Mouse (Mus musculus) mature B cell (primary cell): ENCODE measurements around the gene Wdr83.

Source experiments
- in situ Hi-C: fragments of 300-500 bp; cut with MboI; formaldehyde crosslinking; loops from 2 replicates; pipeline ENCODE4 v1.14.3; 2019

The Wdr83 gene

GRCm38 (mm10) chr8:85036381-85036717, 44.8 kb downstream of the Wdr83 start:
- in situ Hi-C loops = no loop called here

DNA sequence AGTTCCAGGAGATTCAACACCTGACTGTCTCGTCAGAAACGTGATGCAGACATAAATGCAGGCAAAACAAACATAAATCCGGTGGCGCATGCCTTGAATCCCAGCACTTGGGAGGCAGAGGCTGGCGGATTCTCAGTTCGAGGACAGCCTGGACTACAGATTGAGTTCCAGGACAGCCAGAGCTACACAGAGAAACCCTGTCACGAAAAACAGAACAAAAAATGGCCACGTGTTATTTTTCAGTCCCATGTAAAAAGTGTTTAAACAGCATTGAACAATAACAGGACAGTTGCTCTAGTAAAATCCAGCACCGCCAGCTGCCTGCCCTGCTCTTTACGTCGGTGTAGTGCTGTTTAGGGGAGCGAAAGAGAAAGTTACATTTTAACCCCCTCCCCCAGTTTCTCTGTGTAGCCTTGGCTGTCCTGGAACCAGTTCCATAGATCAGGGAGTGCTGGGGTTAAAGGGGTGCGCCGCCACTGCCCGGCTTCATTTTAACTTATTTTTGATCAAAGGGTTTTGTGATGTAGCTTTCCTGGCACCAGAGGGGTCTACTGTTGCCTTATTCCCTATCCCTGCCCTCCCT, 45.3 kb downstream of the Wdr83 start:
- in situ Hi-C loops = no loop called here

DNA sequence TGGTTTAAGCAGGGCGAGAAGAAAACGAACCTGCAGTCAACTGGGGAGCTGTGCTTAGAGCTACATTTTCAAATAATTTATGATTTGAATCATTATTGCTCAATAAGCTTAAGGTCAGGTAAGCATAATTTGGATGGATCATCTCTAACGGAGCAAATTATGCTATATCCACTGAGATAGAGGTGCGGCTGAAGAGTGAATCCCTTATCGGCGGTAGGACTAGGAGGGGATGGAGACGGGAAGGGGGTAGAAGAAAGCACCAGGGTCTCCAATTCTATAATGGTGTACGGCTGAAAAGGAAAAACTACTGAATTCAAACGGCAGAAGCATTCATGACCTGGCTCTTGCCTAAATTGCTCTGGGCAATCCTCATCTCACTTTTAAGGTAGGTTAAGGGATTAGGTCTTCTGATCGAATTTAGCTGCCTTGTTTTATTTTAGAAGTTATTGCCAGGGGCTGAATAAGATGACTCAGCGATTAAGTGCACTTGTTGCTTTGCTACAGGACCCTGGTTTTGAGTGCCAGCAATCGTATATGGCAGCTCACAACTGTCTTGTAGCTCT, 45.9 kb downstream of the Wdr83 start:
- in situ Hi-C loops = no loop called here

DNA sequence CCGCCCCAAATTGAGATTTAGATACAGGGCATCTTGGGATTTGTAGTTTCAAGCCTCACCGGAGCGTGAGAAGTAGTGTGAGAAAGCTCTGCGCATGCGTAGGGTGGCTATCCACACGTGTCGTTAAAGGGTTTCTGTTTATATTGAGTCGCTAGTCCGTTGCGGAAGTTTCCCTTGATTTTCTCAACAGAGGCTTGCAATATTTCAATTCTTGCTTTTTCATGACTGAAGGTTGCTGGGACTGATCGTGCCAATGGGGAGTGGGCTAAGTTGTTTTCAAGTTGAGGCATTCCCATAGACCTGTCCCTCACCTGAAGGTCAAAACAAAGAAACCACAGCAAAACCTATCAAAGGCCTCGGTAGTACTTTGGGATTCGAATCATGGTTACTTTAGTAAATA, 46.3 kb downstream of the Wdr83 start:
- in situ Hi-C loops = no loop called here

GRCm38 (mm10) chr8:85033867-85034266, 47.2 kb downstream of the Wdr83 start:
- in situ Hi-C loops = no loop called here

DNA sequence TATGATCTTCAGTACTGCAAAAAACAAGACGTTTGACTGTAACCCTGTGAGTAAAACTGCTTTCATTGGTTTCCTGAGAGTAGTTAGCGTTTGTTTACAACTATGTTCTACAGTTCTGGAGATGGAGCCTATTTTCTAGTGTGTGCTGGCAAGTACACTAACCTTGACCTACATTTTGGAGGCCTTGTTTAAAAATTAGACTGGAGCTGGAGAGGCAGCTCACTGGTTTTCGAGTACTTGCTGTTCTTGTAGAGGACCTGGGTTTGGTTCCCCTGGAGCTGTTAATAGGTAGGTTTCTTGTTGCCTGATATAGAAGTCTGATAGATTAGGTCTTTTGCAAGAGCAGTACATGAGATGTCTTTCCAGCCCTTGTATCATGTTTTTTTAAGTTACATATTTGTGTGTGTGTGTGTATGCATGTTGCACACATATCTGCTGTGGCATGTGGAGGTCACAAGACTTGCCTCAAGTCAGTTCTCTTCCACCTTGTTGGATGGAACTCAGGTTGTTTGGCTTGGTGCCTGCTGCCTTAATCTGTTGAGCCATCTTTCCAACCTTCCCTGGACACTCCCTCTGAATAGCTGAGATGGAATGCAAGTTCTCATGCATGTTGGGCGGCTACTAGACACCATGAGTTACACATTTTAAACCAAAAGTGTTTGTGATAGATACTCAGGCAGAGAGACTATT, 48.3 kb downstream of the Wdr83 start:
- in situ Hi-C loops = no loop called here

- in situ Hi-C loops = no loop called here
Measured at GRCm38 (mm10) chr8:85029271-85029670, 51.8 kb downstream of the Wdr83 start.

GRCm38 (mm10) chr8:85027922-85028321, 53.2 kb downstream of the Wdr83 start:
- in situ Hi-C loops = no loop called here

DNA sequence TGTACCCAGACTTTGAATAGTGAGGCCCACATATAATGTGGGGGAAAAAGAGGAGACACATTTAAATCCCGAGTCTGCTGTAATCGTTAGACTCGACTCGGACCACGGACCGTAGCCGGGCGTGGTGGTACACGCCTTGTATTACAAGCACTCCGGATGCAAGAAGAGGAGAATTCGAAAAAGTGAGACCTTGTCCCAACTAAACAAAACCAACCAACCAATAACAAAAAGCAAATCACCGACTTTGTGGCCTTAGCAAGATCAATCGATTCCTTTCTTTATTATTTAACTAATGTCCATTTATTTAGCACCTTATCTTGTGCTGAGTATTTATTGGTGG, 53.6 kb downstream of the Wdr83 start:
- in situ Hi-C loops = no loop called here

DNA sequence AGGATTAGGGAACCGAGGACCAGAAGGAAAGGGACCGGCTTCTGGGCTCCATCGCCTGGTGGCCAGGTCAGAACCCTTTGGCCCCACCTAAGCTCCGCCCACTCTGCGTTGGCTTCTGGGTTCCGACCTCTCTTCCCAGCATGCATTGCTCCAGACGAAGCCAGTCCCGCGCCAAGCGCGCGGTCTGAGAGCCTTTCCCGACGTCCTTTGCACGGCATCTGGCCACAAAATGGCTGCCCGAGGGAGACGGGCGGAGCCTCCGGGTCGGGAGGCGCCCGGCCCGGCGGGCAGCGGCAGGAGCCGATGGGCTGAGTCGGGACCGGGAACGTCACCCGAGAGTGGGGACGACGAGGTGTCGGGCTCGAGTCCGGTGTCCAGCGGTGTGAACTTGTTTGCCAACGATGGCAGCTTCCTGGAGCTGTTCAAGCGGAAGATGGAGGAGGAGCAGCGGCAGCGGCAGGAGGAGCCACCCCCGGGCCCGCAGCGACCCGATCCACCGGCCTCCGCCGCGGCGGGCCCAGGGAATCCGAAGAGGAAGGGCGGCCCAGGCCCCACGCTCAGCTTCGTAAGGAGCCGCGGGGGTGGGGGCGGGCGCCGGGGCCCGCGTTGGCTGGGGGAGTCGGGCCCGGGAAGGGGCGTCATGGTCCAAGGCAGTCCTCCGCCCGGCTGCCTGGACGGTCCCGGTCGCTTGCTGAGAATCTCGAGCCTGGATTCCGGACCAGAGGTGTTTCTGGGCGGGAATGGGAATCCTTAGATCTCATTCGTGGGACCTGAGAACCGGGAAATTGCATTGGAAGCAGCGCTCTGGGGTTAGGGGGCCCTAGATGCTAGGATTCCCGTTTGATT, 54.2 kb downstream of the Wdr83 start, which contains the start of gene Trir:
TSS of gene Trir (plus strand) at position 154 of the 846 bp plus-strand sequence.
- in situ Hi-C loops = no loop called here

DNA sequence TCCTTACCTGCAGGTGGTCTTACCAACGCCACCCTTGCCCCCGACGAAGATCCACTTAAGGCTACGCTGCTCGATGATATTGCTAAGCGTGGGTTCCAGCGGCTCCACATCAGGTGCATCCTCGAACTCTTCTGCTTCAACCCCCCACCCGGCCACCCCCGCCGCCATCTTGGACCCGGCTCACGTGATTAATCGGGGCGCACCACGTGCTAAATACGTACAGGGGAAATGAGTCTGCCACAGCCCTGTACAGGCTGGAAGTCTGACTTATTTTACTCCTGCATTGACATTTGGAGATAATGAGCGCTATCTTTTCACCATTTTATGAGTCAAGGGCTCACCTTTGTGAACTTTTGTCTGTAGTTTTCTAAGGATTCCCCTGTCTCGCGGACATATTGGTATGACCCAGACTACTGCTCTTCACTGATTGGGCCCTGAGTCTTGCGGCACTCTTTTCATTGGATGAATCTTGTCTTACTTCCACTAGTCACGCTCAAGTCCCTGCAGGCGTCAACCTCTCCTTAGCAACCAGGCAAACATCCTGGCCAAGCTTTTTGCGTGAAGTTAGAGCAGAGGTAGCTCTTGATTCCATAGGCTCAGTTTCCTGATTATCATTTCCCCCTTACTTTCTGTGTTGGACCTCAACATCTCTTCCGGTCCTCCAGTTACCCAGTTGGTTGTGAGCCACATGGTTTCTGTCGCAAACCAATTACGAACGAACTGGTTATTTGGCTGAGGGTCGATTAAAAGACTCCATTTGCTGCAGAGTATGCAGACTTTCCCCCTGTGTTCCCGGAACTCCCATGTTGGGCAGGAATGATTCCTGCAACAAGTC, 55.8 kb downstream of the Wdr83 start, which contains the start of gene Asna1:
TSS of gene Asna1 (minus strand) at position 184 of the 835 bp plus-strand sequence.
- in situ Hi-C loops = no loop called here
